Mouse (Mus musculus): ENCODE measurements around the gene Gm13119. TPM values are rescaled to one million over a fixed set of nuclear protein-coding genes. Genes with fewer than 3 reads are reported as not detected.

Gm13119 gene
- not detected in 2 replicates for polyA plus RNA-seq (2012; rRNA removed)

GRCm38 (mm10) chr4:144357642-144358041 is at the start of gene Gm13119:
TSS of gene Gm13119 (plus strand) at chr4:144357942.

GRCm38 (mm10) chr4:144329949-144330348 is 27.8 kb upstream of the Gm13119 start, which contains the start of gene Gm13128:
TSS of gene Gm13128 (plus strand) at chr4:144330249.

DNA sequence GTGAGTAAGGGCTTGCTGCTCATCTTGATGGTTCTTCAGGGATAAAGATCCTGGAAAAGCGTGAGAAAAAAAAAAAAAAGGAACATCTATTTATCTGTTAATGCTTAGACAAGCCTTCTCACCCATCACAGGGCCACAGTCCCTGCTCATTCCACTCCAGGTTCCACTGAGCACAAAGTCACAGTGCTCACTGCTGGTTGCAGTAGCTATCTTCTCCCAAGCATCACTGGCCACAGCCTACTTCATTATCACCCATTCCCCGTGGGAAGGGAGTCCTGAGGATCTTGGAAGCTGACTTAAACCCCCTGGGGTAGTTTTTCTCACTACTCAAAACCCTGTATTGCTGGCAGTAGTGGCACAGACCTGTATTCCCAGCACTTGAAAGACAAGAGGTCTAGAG is 20.2 kb downstream of the Gm13119 start, which contains the start of gene Pramef20:
Gene Pramef20, minus strand, starts transcription at position 23 of the 400 bp plus-strand sequence.

DNA sequence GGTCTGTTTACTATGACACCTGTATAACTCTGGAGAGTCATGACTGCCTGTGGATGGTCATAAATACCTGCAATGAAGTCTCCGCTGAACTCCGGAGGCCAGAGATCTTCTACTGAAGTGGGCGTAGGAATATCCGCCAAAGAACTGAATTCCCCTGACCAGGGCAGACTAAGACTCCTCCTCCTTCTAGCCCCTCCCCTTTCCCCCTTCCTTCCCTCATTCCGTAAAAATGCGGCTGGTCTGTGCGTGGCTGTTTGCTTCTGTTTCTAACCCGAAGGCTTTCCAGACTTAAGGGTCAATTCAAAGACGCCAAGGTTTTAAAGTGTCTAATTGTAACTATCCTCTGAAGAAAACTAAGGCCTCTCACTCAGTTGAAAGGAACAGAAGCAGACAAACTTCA is 50.5 kb downstream of the Gm13119 start, which contains the start of gene Pramef12:
Gene Pramef12, minus strand, starts transcription at position 175 of the 400 bp plus-strand sequence.

Other genes starting within 250 kb of the Gm13119 start
- 1.3 and 1.8 TPM in 2 replicates for gene Oog3, start 195.3 kb upstream of the Gm13119 start, polyA plus RNA-seq (2012; rRNA removed)
- 1.1 and 1.3 TPM in 2 replicates for gene Oog2, start 167.2 kb upstream of the Gm13119 start, polyA plus RNA-seq (2012; rRNA removed)
- gene C87977, start 144.6 kb upstream of the Gm13119 start, polyA plus RNA-seq (2012; rRNA removed), result 2.7 and 3.3 TPM in 2 replicates
- not detected in 2 replicates for gene Pramel5, start 77.5 kb upstream of the Gm13119 start, polyA plus RNA-seq (2012; rRNA removed)
- not detected in 2 replicates for gene Gm13128, start 27.7 kb upstream of the Gm13119 start, polyA plus RNA-seq (2012; rRNA removed)
- gene Pramef20, start 20.0 kb downstream of the Gm13119 start, polyA plus RNA-seq (2012; rRNA removed), result 1.3 and 1.8 TPM in 2 replicates
- 7.2 and 8.8 TPM in 2 replicates for gene Pramef12, start 50.5 kb downstream of the Gm13119 start, polyA plus RNA-seq (2012; rRNA removed)
- gene 1700012P22Rik, start 80.8 kb downstream of the Gm13119 start, polyA plus RNA-seq (2012; rRNA removed), result 0.50 and 0.55 TPM in 2 replicates
- gene Gm9944, start 95.4 kb downstream of the Gm13119 start, polyA plus RNA-seq (2012; rRNA removed), result not detected in 2 replicates
- gene Aadacl3, start 105.8 kb downstream of the Gm13119 start, polyA plus RNA-seq (2012; rRNA removed), result not detected in 2 replicates
- gene 9430007A20Rik, start 161.9 kb downstream of the Gm13119 start, polyA plus RNA-seq (2012; rRNA removed), result not detected in 2 replicates
- gene Gm13124, start 207.2 kb downstream of the Gm13119 start, polyA plus RNA-seq (2012; rRNA removed), result not detected in 2 replicates

Measured in ovary, adult 2 months (tissue).